Mouse (Mus musculus): Measurements from ENCODE around the gene Thap11. TPM values are rescaled to one million over a fixed set of nuclear protein-coding genes. Genes with fewer than 3 reads are reported as not detected.
"Not testable (repeated sequence)": the region's sequence is repeated elsewhere in the genome, so short reads cannot be mapped to it uniquely, and the experiment has no call there.

The Thap11 gene
- total RNA-seq (2021), result 10 to 100 TPM; 19.6 to 22.7 TPM
- long read RNA-seq, experiment 1, transcript Thap11-201 (1 exons, 1,819 nt), result major isoform, 19 of 19 reads
- long read RNA-seq, experiment 1, partial matches to known transcripts, result 0 of 19 reads
- long read RNA-seq, experiment 1, other reads (novel, unspliced or antisense), result 0 of 19 reads
- long read RNA-seq, experiment 2, transcript Thap11-201 (1 exons, 1,819 nt), result major isoform, 31 of 31 reads
- long read RNA-seq, experiment 2, partial matches to known transcripts, result 0 of 31 reads
- long read RNA-seq, experiment 2, other reads (novel, unspliced or antisense), result 0 of 31 reads

DNA sequence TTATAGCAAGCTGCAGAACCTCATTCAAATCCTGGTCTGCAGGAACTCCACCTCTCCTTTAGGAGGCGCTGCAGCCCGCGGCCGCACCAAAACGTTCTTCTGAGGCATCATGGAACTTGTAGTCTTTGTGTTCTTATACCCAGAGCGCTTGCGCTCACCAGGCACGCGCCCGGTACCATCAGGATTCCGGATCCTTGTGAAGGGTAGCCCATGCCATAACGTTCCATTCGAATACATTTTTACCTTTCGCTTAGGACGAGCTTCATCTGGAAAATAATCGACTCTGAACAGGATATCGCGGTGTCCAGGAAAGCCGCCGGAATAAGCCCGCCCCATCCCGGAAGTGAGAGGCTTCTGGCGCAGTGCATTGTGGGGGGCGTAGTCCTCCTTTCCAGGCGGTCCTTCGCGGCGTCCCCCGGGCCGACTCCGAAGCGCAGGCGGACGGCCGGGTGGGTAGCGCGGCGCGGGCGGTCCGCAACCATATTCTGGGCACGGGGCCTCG lies at the start of gene Thap11:
Gene Thap11, plus strand, starts transcription at position 418 of the 502 bp plus-strand sequence.
- DNase-seq, result peak; percentile 95
- intact Hi-C loops (cut with DNase I; ENCODE audit: low total_unique reads), result no loop called here

DNA sequence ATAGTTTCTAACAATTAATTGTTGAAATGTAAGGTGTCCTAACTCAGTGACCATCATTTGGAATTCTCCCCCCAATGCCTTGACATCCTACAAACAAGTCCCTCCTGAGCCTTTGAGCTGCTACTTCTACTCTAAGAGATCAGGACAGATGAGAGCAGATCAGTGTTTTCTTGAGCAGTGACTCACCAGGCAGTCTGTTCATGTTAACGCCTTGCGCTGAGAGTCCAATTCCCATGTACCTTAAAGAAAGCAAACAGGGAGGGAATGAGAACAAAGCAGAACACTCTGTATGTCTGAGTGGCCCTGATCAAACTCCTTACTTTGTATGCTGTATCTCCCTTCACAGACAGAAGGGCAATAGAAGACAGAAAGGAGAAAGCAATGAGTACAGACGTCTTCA lies 49.6 kb upstream of the Thap11 start:
- DNase-seq, result no peak
- intact Hi-C loops (cut with DNase I; ENCODE audit: low total_unique reads), result no loop called here

DNA sequence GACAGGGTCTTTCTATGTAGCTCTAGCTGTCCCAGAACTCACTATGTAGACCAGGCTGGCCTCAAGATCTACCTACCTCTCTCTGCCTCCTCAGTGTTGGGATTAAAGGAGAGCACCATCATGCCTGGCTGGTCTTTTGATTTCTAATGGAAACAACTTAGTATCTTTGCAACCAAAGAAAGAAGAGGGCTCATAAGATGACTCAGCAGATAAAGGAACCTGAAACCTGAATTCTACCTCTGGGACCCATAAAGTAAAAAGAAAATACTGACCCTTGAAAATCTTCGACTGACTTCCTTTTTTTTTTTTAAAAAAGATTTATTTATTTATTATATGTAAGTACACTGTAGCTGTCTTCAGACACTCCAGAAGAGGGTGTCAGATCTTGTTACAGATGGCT lies 49.0 kb upstream of the Thap11 start:
- no peak for DNase-seq
- intact Hi-C loops (cut with DNase I; ENCODE audit: low total_unique reads), result no loop called here

- intact Hi-C loops (cut with DNase I; ENCODE audit: low total_unique reads), result no loop called here
- no peak for DNase-seq
Measured at GRCm38 (mm10) chr8:105807766-105808165, 47.2 kb upstream of the Thap11 start.

DNA sequence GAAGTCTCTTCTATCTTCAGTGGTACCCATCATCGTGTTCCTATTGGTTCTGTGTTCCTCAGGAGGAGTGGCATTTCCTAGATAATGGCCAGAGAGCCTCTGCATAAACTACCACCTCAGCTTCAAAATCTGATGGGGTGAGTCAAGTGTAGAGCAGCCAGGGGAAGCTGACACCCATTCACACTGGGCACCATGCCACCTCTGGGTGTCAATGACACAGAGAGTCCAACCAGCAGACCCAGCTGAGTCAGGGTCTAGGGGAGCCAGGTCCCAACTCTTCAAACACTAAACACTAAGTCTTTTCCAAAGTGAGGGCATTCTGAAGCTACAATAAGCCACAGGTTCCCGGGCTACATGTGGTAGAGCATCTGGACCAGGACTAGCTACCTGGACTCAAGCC lies 46.5 kb upstream of the Thap11 start:
- intact Hi-C loops (cut with DNase I; ENCODE audit: low total_unique reads), result no loop called here
- DNase-seq, result peak; percentile 69

DNA sequence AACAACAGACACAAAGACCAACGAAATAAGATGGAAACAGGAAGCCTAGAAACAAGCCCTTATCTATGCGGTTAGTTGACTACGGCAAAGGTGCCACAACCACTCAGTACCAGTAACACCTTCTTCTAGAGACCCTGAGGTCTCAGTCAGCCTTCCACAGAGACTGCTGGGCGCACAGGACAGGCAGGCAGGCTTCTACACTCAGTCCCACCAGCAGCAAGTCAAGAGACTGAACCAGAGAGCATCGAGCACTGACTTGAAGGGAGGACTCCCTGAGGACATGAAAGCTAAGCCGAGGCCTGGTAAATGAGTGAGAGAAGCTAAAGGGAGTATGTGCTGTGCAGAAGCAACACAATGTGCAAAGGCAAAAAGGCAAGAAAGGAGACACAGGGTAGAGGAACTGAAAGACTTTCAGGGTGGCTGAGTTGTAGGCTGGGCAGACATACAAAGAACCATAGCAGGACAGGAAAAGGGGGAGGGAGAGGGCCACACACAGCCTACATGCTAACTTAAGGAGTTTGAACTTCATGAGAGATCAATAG lies 44.6 kb upstream of the Thap11 start:
- intact Hi-C loops (cut with DNase I; ENCODE audit: low total_unique reads), result no loop called here
- no peak for DNase-seq

DNA sequence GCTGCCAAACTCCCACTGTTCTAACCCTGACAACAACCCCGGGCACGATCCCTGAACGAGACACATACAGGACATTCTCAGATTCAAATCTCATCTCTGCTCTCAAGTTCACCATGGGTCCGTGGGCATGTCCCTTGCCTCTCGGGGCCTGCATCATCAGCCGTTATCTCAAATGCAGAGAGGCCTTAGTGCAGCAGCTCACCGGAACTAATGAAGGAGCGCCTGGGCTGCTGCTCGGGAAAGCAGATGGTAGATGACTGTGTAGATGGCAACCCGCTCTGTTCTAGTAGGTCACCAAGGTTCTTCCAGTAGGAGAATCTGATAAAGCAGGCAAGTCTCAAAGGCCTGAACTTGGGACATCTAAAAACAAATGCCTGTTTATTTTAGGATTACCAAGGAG lies 43.9 kb upstream of the Thap11 start:
- intact Hi-C loops (cut with DNase I; ENCODE audit: low total_unique reads), result no loop called here

GRCm38 (mm10) chr8:105811543-105811942 lies 43.4 kb upstream of the Thap11 start:
- DNase-seq, result no peak
- intact Hi-C loops (cut with DNase I; ENCODE audit: low total_unique reads), result no loop called here

More for the DNA sequence above, 43.9 kb upstream of the Thap11 start:
- no peak for DNase-seq

DNA sequence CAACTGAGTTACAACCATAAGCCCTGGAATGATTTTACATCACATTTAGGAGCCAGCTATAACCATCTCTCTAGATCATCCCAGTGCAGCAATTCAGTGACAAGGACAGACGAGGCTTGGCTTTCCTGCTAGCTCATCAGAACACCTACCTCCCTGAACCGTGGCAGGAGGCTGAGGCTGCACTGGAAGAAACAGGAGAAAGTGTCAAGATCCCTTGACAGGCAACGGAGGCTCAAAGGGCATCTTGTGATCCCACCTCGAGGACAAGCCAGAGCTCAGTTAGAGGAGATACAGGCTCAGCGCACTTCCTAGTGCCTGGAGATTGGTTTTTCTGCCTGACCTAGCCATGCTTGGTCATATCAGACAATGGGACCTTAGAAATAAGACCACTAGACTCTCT lies 42.4 kb upstream of the Thap11 start:
- intact Hi-C loops (cut with DNase I; ENCODE audit: low total_unique reads), result no loop called here
- DNase-seq, result no peak

GRCm38 (mm10) chr8:105813241-105813640 lies 41.7 kb upstream of the Thap11 start:
- DNase-seq, result no peak

DNA sequence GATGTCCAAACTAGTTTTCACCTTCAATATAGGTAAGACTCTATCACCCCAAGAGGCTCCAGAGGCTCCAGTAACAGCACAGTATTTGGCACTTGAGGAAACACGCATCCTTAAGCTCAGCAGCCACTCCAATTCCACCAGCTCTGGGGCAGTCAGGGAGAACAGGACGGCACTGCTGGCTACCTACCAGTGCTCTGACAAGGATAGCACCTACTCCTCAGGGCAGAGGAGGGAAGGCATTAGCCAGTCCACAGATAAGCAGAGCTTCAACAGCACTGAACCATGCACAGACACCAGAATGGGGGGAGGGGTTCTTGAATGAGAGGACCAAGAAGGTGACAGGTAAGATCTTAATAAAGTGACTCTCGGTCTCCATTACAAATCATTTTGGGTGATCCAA lies 35.3 kb upstream of the Thap11 start:
- intact Hi-C loops (cut with DNase I; ENCODE audit: low total_unique reads), result no loop called here

More at GRCm38 (mm10) chr8:105813241-105813640, 41.7 kb upstream of the Thap11 start:
- intact Hi-C loops (cut with DNase I; ENCODE audit: low total_unique reads), result no loop called here

GRCm38 (mm10) chr8:105820925-105821324 lies 34.0 kb upstream of the Thap11 start:
- DNase-seq, result peak; percentile 34
- intact Hi-C loops (cut with DNase I; ENCODE audit: low total_unique reads), result no loop called here

More for the DNA sequence above, 35.3 kb upstream of the Thap11 start:
- DNase-seq, result no peak

DNA sequence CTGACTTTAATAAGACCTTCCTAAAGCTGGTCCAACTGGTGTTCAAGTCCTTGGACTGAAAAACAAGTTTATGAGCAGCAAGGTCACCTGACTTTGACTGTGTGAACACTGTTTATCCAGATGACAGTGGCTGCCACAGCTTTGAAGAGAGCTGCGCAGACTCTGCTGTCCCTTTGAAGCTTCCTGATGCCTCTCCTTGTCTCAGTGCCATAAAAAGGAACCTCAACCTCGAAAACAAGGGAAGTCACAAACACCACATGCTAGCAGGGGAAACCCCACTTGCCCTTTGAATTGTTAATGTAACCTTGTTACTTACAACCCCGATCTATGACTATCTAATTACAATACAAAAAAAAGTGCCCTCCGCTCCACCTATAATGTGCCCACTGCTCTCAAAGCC lies 29.4 kb upstream of the Thap11 start:
- no peak for DNase-seq
- intact Hi-C loops (cut with DNase I; ENCODE audit: low total_unique reads), result no loop called here

- DNase-seq, result no peak
- intact Hi-C loops (cut with DNase I; ENCODE audit: low total_unique reads), result no loop called here
Measured at GRCm38 (mm10) chr8:105826379-105826778, 28.6 kb upstream of the Thap11 start.

DNA sequence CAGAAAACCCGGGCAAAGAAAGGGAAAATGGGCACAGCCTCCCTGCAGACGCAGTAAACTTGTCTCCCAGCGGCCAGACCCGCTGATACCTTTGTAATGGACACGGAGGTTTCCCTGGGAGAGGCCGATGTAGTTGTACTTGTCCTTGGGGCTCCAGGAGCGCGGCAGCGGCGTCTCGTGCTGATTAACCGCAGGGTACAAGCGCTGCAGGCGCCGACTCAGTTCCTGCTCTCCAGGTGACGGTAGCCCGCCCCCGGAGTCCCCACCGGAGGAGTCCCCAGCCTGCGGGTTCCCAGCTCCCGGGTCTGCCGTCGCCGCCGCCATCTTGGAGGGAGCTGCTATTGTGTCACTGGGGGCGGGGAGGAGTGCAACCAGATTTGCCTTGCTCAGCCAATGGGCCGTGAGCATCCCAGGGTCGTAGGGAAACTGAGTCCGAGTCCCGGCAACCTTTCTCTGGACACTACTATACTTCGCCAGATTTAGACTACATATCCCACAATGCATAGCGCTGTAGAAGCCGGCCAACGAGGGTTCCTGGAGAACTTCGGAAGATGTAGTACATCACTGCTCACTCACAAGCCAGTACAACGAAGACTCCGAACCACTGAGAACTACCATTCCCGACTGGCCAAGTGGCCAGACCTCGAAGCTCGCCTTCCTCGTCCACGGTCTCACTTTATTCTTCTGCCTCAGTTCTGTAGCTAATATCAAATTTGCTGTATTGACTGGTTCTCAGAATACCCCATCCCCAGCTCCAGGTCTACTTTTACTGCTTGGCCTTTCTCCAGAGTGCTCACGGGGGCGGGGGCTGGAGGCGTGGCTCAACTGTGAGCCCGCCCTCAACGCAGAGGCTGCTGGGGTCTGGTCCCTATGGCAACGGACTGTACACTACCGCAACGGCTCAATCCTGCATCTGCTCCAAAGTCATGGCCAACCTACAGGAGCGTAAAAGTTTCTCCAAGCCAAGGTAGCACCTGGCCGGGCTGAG lies 27.8 kb upstream of the Thap11 start, which contains the start of the genes Ranbp10 and Tsnaxip1:
Gene Ranbp10, minus strand, starts transcription at position 490 of the 988 bp plus-strand sequence.
Gene Tsnaxip1, plus strand, starts transcription at position 871 of the 988 bp plus-strand sequence.
- intact Hi-C loops (cut with DNase I; ENCODE audit: low total_unique reads), result no loop called here
- peak; percentile 95 for DNase-seq

DNA sequence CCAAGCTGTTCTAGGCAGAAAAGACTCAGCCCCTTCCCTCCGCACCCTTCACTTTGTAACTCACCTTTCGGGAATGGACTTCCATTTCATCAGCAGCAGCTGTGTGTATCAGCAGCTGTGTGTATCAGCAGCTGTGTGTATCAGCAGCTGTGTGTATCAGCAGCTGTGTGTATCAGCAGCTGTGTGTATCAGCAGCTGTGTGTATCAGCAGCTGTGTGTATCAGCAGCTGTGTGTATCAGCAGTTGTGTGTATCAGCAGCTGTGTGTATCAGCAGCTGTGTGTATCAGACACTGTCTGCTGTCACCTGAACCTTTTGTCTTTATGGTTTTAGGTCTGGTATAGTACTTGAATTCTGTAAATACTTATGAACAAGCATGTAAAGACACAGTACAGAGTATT lies 21.2 kb upstream of the Thap11 start:
- intact Hi-C loops (cut with DNase I; ENCODE audit: low total_unique reads), result loop anchor here (5.0 kb wide), 1 partner anchor 121 kb away; no protein-coding TSS in a partner anchor

DNA sequence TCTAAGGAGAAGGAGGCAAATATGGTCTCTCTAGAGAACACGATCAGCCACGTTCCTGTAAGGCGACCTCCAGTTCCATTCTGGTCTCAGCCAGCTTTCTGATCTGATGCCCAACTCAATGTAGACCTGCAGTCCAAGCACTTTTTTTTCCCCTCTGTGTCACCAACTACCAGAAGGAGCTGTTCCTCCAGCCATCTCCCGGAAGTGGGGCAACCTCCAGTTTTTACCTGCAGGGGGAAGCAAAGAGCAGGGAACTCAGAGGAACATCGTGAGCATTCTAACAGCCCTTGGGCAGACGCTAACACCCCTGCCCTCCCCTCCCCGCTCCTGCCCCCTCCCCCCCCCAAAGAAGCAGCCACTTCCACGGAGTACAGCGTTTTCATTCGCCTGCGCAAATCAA lies 19.6 kb upstream of the Thap11 start:
- DNase-seq, result peak; percentile 66
- intact Hi-C loops (cut with DNase I; ENCODE audit: low total_unique reads), result loop anchor here (5.0 kb wide), 1 partner anchor 97 kb away; the partner anchor contains the start of gene Ctrl

More for the DNA sequence above, 21.2 kb upstream of the Thap11 start:
- not testable (repeated sequence) for DNase-seq

- intact Hi-C loops (cut with DNase I; ENCODE audit: low total_unique reads), result loop anchor here (5.0 kb wide), 1 partner anchor 95 kb away; the partner anchor contains the start of gene Ctrl
- DNase-seq, result no peak
Measured at GRCm38 (mm10) chr8:105836991-105837390, 17.9 kb upstream of the Thap11 start.

GRCm38 (mm10) chr8:105839209-105839608 lies 15.7 kb upstream of the Thap11 start:
- intact Hi-C loops (cut with DNase I; ENCODE audit: low total_unique reads), result loop anchor here (5.0 kb wide), 1 partner anchor 93 kb away; the partner anchor contains the start of gene Ctrl
- DNase-seq, result no peak
